Mouse (Mus musculus) midbrain, embryonic 14.5 days (tissue): Measurements from ENCODE around the gene Gm20388. TPM values are rescaled to one million over a fixed set of nuclear protein-coding genes. Genes with fewer than 3 reads are reported as not detected.

Experiments
- ATAC-seq: fragments of 200-750 bp; cut with Nextera tagmentation; 2 replicates; pipeline ENCODE4 v1.8.0; 2017; ENCODE audit warnings: moderate number of reproducible peaks, moderate library complexity; ENCODE audit not compliant: low FRiP score, low TSS enrichment
- DNase-seq: peaks from one replicate; pipeline ENCODE4 v3.0.0-alpha.2; 2015
- H3K27ac ChIP-seq: fragments of 300-500 bp; sonication (generic); replicated peaks from 2 replicates; pipeline ENCODE4 v1.5.1; 2014; ENCODE audit warnings: mild to moderate bottlenecking, low read depth, low read length, moderate library complexity
- H3K27me3 ChIP-seq: fragments of 300-500 bp; sonication (generic); 2 replicates; pipeline ENCODE4 v1.6.1; 2014; ENCODE audit warnings: low read length, control low read depth, mixed read lengths; ENCODE audit not compliant: control insufficient read depth, insufficient read depth
- H3K36me3 ChIP-seq: fragments of 300-500 bp; sonication (generic); 2 replicates; pipeline ENCODE4 v1.6.1; 2014; ENCODE audit warnings: low read length, control low read depth; ENCODE audit not compliant: control insufficient read depth, insufficient read depth
- H3K4me1 ChIP-seq: fragments of 300-500 bp; sonication (generic); 2 replicates; pipeline ENCODE4 v1.6.1; 2014; ENCODE audit warnings: mild to moderate bottlenecking, antibody characterized with exemption, low read length, control low read depth; ENCODE audit not compliant: control insufficient read depth, insufficient read depth
- H3K4me2 ChIP-seq: fragments of 300-500 bp; sonication (generic); 2 replicates; pipeline ENCODE4 v1.6.1; 2014; ENCODE audit warnings: mild to moderate bottlenecking, low read length, moderate library complexity
- H3K4me3 ChIP-seq: fragments of 300-500 bp; sonication (generic); replicated peaks from 2 replicates; pipeline ENCODE4 v1.5.1; 2014; ENCODE audit warnings: low read depth, low read length
- H3K9ac ChIP-seq: fragments of 300-500 bp; sonication (generic); replicated peaks from 2 replicates; pipeline ENCODE4 v1.6.1; 2014; ENCODE audit warnings: mild to moderate bottlenecking, low read length, moderate library complexity
- H3K9me3 ChIP-seq: fragments of 300-500 bp; sonication (generic); 2 replicates; pipeline ENCODE4 v1.6.1; 2016; ENCODE audit warnings: low read length, control low read depth, mixed read lengths; ENCODE audit not compliant: control insufficient read depth
- WGBS: fragments of 180-500 bp; shearing (Covaris S2); extraction: QIAGEN DNeasy Blood & Tissue Kit; methylation state at CpG from one replicate; pipeline ENCODE4 v1.1.7; 2014; 5-methylcytosine and 5-hydroxymethylcytosine counted together
- polyA plus RNA-seq: library from polyadenylated mRNA; unstranded; fragments of >200 nt; fragmentation: Nextera tagmentation; extraction: Ambion mirVana; gene quantifications from 2 replicates; pipeline ENCODE4 v1.2.1, GENCODE M21; 2014

Gene Gm20388
- polyA plus RNA-seq, 1 experiment from 2014 or later: 4.1 TPM

GRCm38 (mm10) chr8:121326164-121326910, 1415.7 kb downstream of the Gm20388 start:
- Histone ChIP-seq H3K4me2 (no peak overlapping the region), H3K4me1 (no peaks in the 10 kb centered on the region), H3K4me3 (no peak overlapping the region), H3K9ac (no peak overlapping the region), H3K27me3 (no peaks in the 10 kb centered on the region), H3K27ac (no peak overlapping the region), H3K9me3 (no peaks in the 10 kb centered on the region), H3K36me3 (no peaks in the 10 kb centered on the region)
- DNase-seq (no peak), ATAC-seq (no peak)
- 60% methylated on average over 18 of the region's 18 CpGs for WGBS

DNA sequence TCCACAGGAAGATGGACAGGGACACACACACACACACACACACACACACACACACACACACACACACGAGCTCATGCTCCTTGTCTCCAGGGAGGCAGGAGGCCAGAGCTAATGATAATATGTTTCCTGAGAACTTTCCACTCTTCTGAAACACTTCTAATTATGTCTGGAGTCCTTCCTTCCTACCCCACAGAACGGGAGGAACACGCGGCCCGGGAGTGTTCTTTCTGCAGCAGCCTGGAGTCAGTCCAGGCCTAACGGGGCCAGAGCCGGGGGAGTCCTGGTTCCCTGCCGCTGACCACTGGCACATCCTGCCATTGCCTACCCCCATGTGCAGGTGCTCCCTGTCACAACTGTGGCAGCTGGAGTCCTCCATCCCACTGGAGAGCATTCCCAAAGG, 1421.8 kb downstream of the Gm20388 start:
- no peak overlapping the region for H3K27ac ChIP-seq
- no peak for ATAC-seq
- no peaks in the 10 kb centered on the region for H3K27me3 ChIP-seq
- no peak for DNase-seq
- H3K36me3 ChIP-seq: no peaks in the 10 kb centered on the region
- H3K4me1 ChIP-seq: no peaks in the 10 kb centered on the region
- WGBS: 82% methylated on average over 8 of the region's 8 CpGs
- no peak overlapping the region for H3K4me2 ChIP-seq
- H3K4me3 ChIP-seq: no peak overlapping the region
- H3K9ac ChIP-seq: no peak overlapping the region
- peaks cover 5% of the 10 kb centered on the region; the same call in 1 of the 2 replicates for H3K9me3 ChIP-seq

DNA sequence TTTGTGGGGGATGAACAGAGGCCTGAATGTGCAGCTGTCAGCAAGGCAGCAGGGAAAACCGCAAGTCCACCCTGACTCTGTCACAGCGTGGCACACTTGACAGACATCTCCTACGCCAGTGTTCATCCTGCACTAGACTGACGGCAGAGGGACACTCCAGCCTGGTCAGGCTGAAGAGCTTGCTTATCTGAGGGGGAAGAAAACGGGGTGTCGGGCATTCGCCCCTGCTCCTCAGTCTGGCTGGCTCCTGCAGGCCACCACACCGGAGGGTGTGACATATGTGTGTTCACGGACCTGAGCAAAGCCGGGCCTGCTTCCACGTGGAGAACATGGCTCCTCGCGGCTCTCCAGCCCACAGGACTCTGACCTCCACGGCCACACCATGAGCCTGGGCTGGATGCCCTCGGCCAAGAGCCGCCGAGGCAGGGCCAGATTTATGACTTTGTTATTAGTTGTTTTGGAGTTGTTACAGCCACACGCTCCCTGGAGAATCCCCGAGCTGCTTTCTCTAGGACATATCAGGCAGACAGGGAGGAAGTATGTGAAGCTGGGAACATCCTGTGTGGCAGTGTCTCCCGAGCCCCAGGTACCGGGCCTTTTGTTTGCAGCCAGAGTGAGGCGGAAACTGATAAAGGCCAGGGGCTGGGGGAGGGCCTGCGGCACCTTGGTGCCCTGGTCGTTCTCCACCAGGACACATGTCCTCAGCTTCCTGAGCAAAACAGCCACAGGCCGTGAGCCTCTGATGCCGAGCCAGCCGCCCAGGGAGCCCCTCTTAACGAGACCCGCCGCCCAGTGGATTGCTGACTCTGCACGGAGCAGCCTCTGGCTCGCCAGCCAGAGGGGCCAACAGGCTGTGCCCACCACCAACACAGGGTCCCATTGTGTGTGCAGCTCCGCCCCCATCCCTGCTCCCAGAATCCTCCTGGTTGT, 1424.1 kb downstream of the Gm20388 start:
- Histone ChIP-seq H3K27me3 (no peaks in the 10 kb centered on the region), H3K9me3 (peaks cover 5% of the 10 kb centered on the region; the same call in 1 of the 2 replicates), H3K4me3 (no peak overlapping the region), H3K36me3 (no peaks in the 10 kb centered on the region), H3K4me2 (no peak overlapping the region), H3K4me1 (no peaks in the 10 kb centered on the region), H3K9ac (no peak overlapping the region), H3K27ac (no peak overlapping the region)
- DNase-seq (peak; percentile 45), ATAC-seq (no peak)
- WGBS: 71% methylated on average over 33 of the region's 33 CpGs

- no peaks in the 10 kb centered on the region for H3K4me1 ChIP-seq
- H3K4me3 ChIP-seq: no peak overlapping the region
- DNase-seq (no peak), ATAC-seq (no peak)
- H3K27me3 ChIP-seq: no peaks in the 10 kb centered on the region
- peaks cover 5% of the 10 kb centered on the region; the same call in 1 of the 2 replicates for H3K9me3 ChIP-seq
- no peak overlapping the region for H3K27ac ChIP-seq
- H3K36me3 ChIP-seq: no peaks in the 10 kb centered on the region
- 99% methylated on average over 7 of the region's 7 CpGs for WGBS
- no peak overlapping the region for H3K4me2 ChIP-seq
- H3K9ac ChIP-seq: no peak overlapping the region
These were observed 1425.0 kb downstream of the Gm20388 start for GRCm38 (mm10) chr8:121335684-121336083.

DNA sequence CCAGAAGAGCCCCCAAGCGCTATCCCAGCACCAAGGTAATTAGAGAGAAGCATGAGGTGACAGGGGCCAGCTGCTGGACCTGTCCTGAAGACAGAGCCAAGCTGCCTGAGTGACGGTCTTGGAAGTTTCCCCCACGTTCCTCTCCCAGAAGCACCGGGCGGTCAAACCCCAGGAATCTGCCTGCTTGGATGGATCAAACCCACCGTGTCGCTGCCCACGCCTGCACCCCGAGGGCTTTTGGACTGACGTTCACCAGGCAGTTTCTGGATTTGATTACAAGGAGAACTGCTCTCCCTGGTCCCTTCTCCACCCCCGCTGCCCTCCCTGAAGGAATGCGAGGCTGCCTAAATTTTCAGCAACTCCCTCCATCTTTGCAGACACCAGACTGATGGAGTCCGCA, 1432.3 kb downstream of the Gm20388 start:
- ATAC-seq (no peak), DNase-seq (no peak)
- H3K4me2 ChIP-seq: no peak overlapping the region
- no peaks in the 10 kb centered on the region for H3K36me3 ChIP-seq
- no peaks in the 10 kb centered on the region for H3K9me3 ChIP-seq
- no peak overlapping the region for H3K4me3 ChIP-seq
- no peaks in the 10 kb centered on the region for H3K27me3 ChIP-seq
- no peak overlapping the region for H3K27ac ChIP-seq
- WGBS: 69% methylated on average over 13 of the region's 13 CpGs
- no peak overlapping the region for H3K9ac ChIP-seq
- no peaks in the 10 kb centered on the region for H3K4me1 ChIP-seq

DNA sequence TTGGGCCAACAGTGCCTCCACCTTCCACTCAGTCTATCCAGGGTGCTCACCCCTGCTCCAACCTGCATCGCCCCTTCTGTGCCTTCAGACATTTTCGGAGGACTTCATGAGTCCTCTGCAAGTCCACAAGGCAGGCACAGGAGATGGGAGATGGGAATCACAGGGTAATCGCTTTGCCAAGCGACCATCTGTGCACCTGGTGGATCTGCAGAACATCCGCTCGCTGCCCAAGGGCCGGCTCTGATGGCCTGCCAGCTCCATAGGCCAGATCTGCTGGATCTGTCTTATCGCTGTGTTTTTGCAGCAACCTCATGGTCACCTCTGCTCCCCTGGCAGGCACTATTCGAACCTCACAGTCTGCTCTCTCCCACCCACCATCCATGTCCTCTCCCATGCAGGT, 1433.8 kb downstream of the Gm20388 start:
- WGBS: 92% methylated on average over 9 of the region's 9 CpGs
- Histone ChIP-seq H3K36me3 (no peaks in the 10 kb centered on the region), H3K4me1 (no peaks in the 10 kb centered on the region), H3K9ac (no peak overlapping the region), H3K4me3 (no peak overlapping the region), H3K27me3 (no peaks in the 10 kb centered on the region), H3K4me2 (no peak overlapping the region), H3K9me3 (no peaks in the 10 kb centered on the region), H3K27ac (no peak overlapping the region)
- DNase-seq: no peak
- ATAC-seq: no peak

DNA sequence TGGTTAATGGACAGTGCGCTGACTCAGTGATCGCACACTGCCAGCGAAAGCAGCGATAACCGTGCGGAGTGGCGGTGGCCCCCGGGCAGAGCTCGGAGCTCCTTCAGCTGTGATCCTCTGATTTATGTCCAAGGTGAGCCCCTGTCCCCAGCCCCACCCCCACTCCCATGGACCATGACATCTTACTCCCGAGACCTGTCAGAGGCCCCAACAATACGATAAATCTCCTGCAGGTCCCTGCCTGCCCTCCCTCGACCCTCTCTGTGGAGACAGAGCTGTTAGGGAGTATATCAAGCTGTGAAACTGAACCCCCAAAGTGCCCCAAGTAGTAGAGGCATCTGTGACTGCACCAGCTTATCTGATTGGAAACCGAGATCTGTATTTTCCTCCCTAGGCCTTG, 1435.5 kb downstream of the Gm20388 start:
- ATAC-seq (no peak), DNase-seq (no peak)
- Histone ChIP-seq H3K36me3 (no peaks in the 10 kb centered on the region), H3K4me2 (no peak overlapping the region), H3K9ac (no peak overlapping the region), H3K27ac (no peak overlapping the region), H3K27me3 (no peaks in the 10 kb centered on the region), H3K9me3 (no peaks in the 10 kb centered on the region), H3K4me1 (no peaks in the 10 kb centered on the region), H3K4me3 (no peak overlapping the region)
- 76% methylated on average over 13 of the region's 13 CpGs for WGBS

- DNase-seq: no peak
- Histone ChIP-seq H3K9me3 (no peaks in the 10 kb centered on the region), H3K36me3 (no peaks in the 10 kb centered on the region), H3K4me2 (no peak overlapping the region), H3K27ac (no peak overlapping the region), H3K4me3 (no peak overlapping the region), H3K4me1 (no peaks in the 10 kb centered on the region), H3K27me3 (no peaks in the 10 kb centered on the region), H3K9ac (no peak overlapping the region)
- WGBS: 85% methylated on average over 9 of the region's 9 CpGs
- ATAC-seq: no peak
These were observed 1436.2 kb downstream of the Gm20388 start for GRCm38 (mm10) chr8:121346862-121347261.
